19 mouse cellular contexts compared by ENCODE assay signal in genomic region chr12:110808430-110808829, GRCm38 (mm10). TPM values are rescaled to one million over a fixed set of nuclear protein-coding genes. Genes with fewer than 3 reads are reported as not detected.
A peak's percentile ranks its signal among the peaks of the same experiment; 100 is the strongest.
DNase-seq lines count a peak whose midpoint lies in the region; ATAC-seq and TF ChIP-seq lines count a peak whose summit lies in the region.
"Had no signal": no experiment of that assay in that cellular context is flagged by ENCODE, and none has a peak within 500 bp of the region (broad histone marks: within the 10 kb centered on the region; RNA-seq: fewer than 3 reads in every experiment).

No protein-coding gene starts in this region.

- H3K36me3 ChIP-seq in hindbrain, embryonic 13.5 days = peaks cover 51% of the 10 kb centered on the region
- H3K36me3 ChIP-seq in hindbrain, embryonic 10.5 days = peaks cover 71% of the 10 kb centered on the region
- H3K36me3 ChIP-seq in midbrain, embryonic 10.5 days = peaks cover 71% of the 10 kb centered on the region
- H3K36me3 ChIP-seq in midbrain, embryonic 16.5 days (ENCODE audit: control insufficient read depth, insufficient read depth, low read length) = peaks cover 12% of the 10 kb centered on the region; the same call in 1 of the 2 replicates
- H3K36me3 ChIP-seq in embryonic facial prominence, embryonic 14.5 days (ENCODE audit: control insufficient read depth, insufficient read depth, low read length) = peaks cover 16% of the 10 kb centered on the region; the same call in 1 of the 2 replicates

- no peak for ATAC-seq in hindbrain, embryonic 13.5 days (ENCODE audit: low FRiP score)
- no peak for ATAC-seq in midbrain, embryonic 16.5 days
- 0 out of 2 replicates have a peak, but pooled peaks have one; percentile 12 for ATAC-seq in embryonic facial prominence, embryonic 14.5 days (ENCODE audit: low read depth)
- ATAC-seq: inflammation-experienced regulatory T-cells, adult 6 months had no signal

- H3K9me3 ChIP-seq in hindbrain, embryonic 13.5 days = no peaks in the 10 kb centered on the region
- H3K9me3 ChIP-seq in hindbrain, embryonic 10.5 days = no peaks in the 10 kb centered on the region
- no peaks in the 10 kb centered on the region for H3K9me3 ChIP-seq in midbrain, embryonic 10.5 days (replicated peaks)
- no peaks in the 10 kb centered on the region for H3K9me3 ChIP-seq in midbrain, embryonic 16.5 days (replicated peaks; ENCODE audit: control insufficient read depth, low read length, poor library complexity, severe bottlenecking)
- no peaks in the 10 kb centered on the region for H3K9me3 ChIP-seq in embryonic facial prominence, embryonic 14.5 days (ENCODE audit: control insufficient read depth, low read length)
- H3K9me3 ChIP-seq: heart, embryonic 12.5 days had no signal

- TF ChIP-seq POLR2A in brain, embryonic 14.5 days (IDR thresholded peaks at IDR 0.05; ENCODE audit: borderline replicate concordance, extremely low read depth, insufficient read depth, insufficient read length, poor library complexity, severe bottlenecking) = no peak

- H3K27ac ChIP-seq in hindbrain, embryonic 13.5 days = no peak overlapping the region; the same call in 1 of the 2 replicates
- no peak overlapping the region for H3K27ac ChIP-seq in hindbrain, embryonic 10.5 days
- 0 out of 2 replicates have a peak overlapping the region, but pooled peaks have one; percentile 10 for H3K27ac ChIP-seq in midbrain, embryonic 10.5 days (replicated peaks)
- H3K27ac ChIP-seq in midbrain, embryonic 16.5 days (ENCODE audit: low read length) = no peak overlapping the region
- peak overlapping the region; percentile 1; the same call in 1 of the 2 replicates for H3K27ac ChIP-seq in embryonic facial prominence, embryonic 14.5 days (replicated peaks; ENCODE audit: low read depth, low read length)
- H3K27ac ChIP-seq: layer of hippocampus, adult 2 months had no signal

- TF ChIP-seq CTCF in brain, embryonic 14.5 days (IDR thresholded peaks at IDR 0.05; ENCODE audit: borderline replicate concordance, extremely low read depth, insufficient read depth, insufficient read length) = no peak

- 17% methylated on average over 10 of the region's 10 CpGs for WGBS in hindbrain, embryonic 13.5 days
- 39% methylated on average over 10 of the region's 10 CpGs for WGBS in hindbrain, embryonic 10.5 days
- WGBS in midbrain, embryonic 10.5 days = 31% methylated on average over 10 of the region's 10 CpGs
- WGBS in midbrain, embryonic 16.5 days = 15% methylated on average over 10 of the region's 10 CpGs
- 65% methylated on average over 10 of the region's 10 CpGs for WGBS in embryonic facial prominence, embryonic 14.5 days

- H3K9ac ChIP-seq in hindbrain, embryonic 13.5 days = 0 out of 2 replicates have a peak overlapping the region, but pooled peaks have one; percentile 6
- no peak overlapping the region for H3K9ac ChIP-seq in midbrain, embryonic 16.5 days (ENCODE audit: low read depth, low read length)
- no peak overlapping the region for H3K9ac ChIP-seq in embryonic facial prominence, embryonic 14.5 days (ENCODE audit: low read depth, low read length)
- H3K9ac ChIP-seq: heart, embryonic 12.5 days had no signal

- no peak for DNase-seq in hindbrain, embryonic 10.5 days (ENCODE audit: low spot score)
- no peak for DNase-seq in midbrain, embryonic 10.5 days (ENCODE audit: low spot score)
- peak; percentile 24 for DNase-seq in brain, embryonic 14.5 days (ENCODE audit: low read depth)
- DNase-seq in embryonic facial prominence, embryonic 14.5 days (ENCODE audit: low spot score) = peak; percentile 9
- no peak for DNase-seq in thymus, postnatal 4 days
- DNase-seq in cerebellum, adult 9-11 months = no peak
- DNase-seq: adrenal gland, postnatal 36 days; cerebellum, adult 9-10 months; heart, postnatal 4 days; left cerebral cortex, postnatal 4 days; lung, adult 18-20 months; spleen, adult 18-20 months; thymus, postnatal 14 days had no signal

- H3K4me2 ChIP-seq in hindbrain, embryonic 13.5 days = no peak overlapping the region
- no peak overlapping the region for H3K4me2 ChIP-seq in midbrain, embryonic 16.5 days (ENCODE audit: low read length)
- no peak overlapping the region for H3K4me2 ChIP-seq in embryonic facial prominence, embryonic 14.5 days (ENCODE audit: low read depth, low read length)
- H3K4me2 ChIP-seq: heart, embryonic 12.5 days had no signal

- no peaks in the 10 kb centered on the region for H3K27me3 ChIP-seq in hindbrain, embryonic 13.5 days
- H3K27me3 ChIP-seq in hindbrain, embryonic 10.5 days (ENCODE audit: insufficient read depth, poor library complexity, severe bottlenecking) = no peaks in the 10 kb centered on the region
- no peaks in the 10 kb centered on the region for H3K27me3 ChIP-seq in midbrain, embryonic 10.5 days (ENCODE audit: low read depth, poor library complexity, severe bottlenecking)
- H3K27me3 ChIP-seq in midbrain, embryonic 16.5 days (ENCODE audit: control insufficient read depth, insufficient read depth, low read depth, low read length) = no peaks in the 10 kb centered on the region
- H3K27me3 ChIP-seq in embryonic facial prominence, embryonic 14.5 days (replicated peaks; ENCODE audit: control insufficient read depth, insufficient read depth, low read length) = no peaks in the 10 kb centered on the region
- H3K27me3 ChIP-seq: heart, embryonic 12.5 days had no signal

- no peak overlapping the region for H3K4me3 ChIP-seq in hindbrain, embryonic 13.5 days
- no peak overlapping the region for H3K4me3 ChIP-seq in hindbrain, embryonic 10.5 days
- H3K4me3 ChIP-seq in midbrain, embryonic 10.5 days = no peak overlapping the region
- H3K4me3 ChIP-seq in midbrain, embryonic 16.5 days (ENCODE audit: low read depth, low read length) = no peak overlapping the region
- H3K4me3 ChIP-seq in embryonic facial prominence, embryonic 14.5 days (ENCODE audit: low read depth, low read length) = no peak overlapping the region
- H3K4me3 ChIP-seq: heart, embryonic 12.5 days; layer of hippocampus, adult 2 months had no signal

- H3K4me1 ChIP-seq in hindbrain, embryonic 13.5 days (replicated peaks) = peaks cover 19% of the 10 kb centered on the region
- peaks cover 23% of the 10 kb centered on the region for H3K4me1 ChIP-seq in hindbrain, embryonic 10.5 days (replicated peaks)
- peaks cover 24% of the 10 kb centered on the region for H3K4me1 ChIP-seq in midbrain, embryonic 10.5 days
- peaks cover 2% of the 10 kb centered on the region; the same call in 1 of the 2 replicates for H3K4me1 ChIP-seq in midbrain, embryonic 16.5 days (ENCODE audit: control insufficient read depth, insufficient read depth, low read length)
- no peaks in the 10 kb centered on the region for H3K4me1 ChIP-seq in embryonic facial prominence, embryonic 14.5 days (ENCODE audit: control insufficient read depth, insufficient read depth, low read length)

RNA-seq across cellular contexts. Expression of gene Mok, which starts 32.3 kb away (rescaled TPM):
- 12.5 and 13.4 TPM in 2 replicates for polyA plus RNA-seq in hindbrain, embryonic 13.5 days (2015; fragmentation: Nextera tagmentation; extraction: Ambion mirVana)
- polyA plus RNA-seq in hindbrain, embryonic 10.5 days (2016; fragmentation: Nextera tagmentation; extraction: Ambion mirVana) = 10.5 and 14.2 TPM in 2 replicates
- polyA plus RNA-seq in midbrain, embryonic 10.5 days (2016; fragmentation: Nextera tagmentation; extraction: Ambion mirVana) = 10.1 and 11.7 TPM in 2 replicates
- polyA plus RNA-seq in midbrain, embryonic 16.5 days (2015; fragmentation: Nextera tagmentation; extraction: Ambion mirVana) = 16.1 and 17.9 TPM in 2 replicates
- polyA plus RNA-seq in brain, embryonic 14.5 days (2012; rRNA removed) = 11.1 and 12.1 TPM in 2 replicates
- polyA plus RNA-seq in embryonic facial prominence, embryonic 14.5 days (2014; fragmentation: Nextera tagmentation; extraction: Ambion mirVana) = 5.3 and 6.1 TPM in 2 replicates
- polyA plus RNA-seq: liver, adult 2 months had no signal

RNA-seq across cellular contexts. Expression of gene Zfp839, which starts 41.6 kb away (rescaled TPM):
- polyA plus RNA-seq in hindbrain, embryonic 13.5 days (2015; fragmentation: Nextera tagmentation; extraction: Ambion mirVana) = 4.0 and 4.6 TPM in 2 replicates
- 4.2 and 5.1 TPM in 2 replicates for polyA plus RNA-seq in hindbrain, embryonic 10.5 days (2016; fragmentation: Nextera tagmentation; extraction: Ambion mirVana)
- polyA plus RNA-seq in midbrain, embryonic 10.5 days (2016; fragmentation: Nextera tagmentation; extraction: Ambion mirVana) = 4.8 and 5.4 TPM in 2 replicates
- polyA plus RNA-seq in midbrain, embryonic 16.5 days (2015; fragmentation: Nextera tagmentation; extraction: Ambion mirVana) = 3.6 and 4.7 TPM in 2 replicates
- polyA plus RNA-seq in brain, embryonic 14.5 days (2012; rRNA removed) = 3.7 and 4.1 TPM in 2 replicates
- polyA plus RNA-seq in embryonic facial prominence, embryonic 14.5 days (2014; fragmentation: Nextera tagmentation; extraction: Ambion mirVana) = 2.4 and 4.1 TPM in 2 replicates

Comparison
In these comparisons a context has a peak if more than half of its experiments do, and no peak if none do; other contexts are left out.
1. H3K27ac ChIP-seq: peak in midbrain, embryonic 10.5 days (single experiment) and embryonic facial prominence, embryonic 14.5 days (single experiment); none in hindbrain, embryonic 13.5 days (single experiment), hindbrain, embryonic 10.5 days (single experiment) and midbrain, embryonic 16.5 days (single experiment).
2. DNase-seq: peak in brain, embryonic 14.5 days (single experiment) and embryonic facial prominence, embryonic 14.5 days (single experiment); none in hindbrain, embryonic 10.5 days (single experiment), midbrain, embryonic 10.5 days (single experiment), thymus, postnatal 4 days (single experiment) and cerebellum, adult 9-11 months (single experiment).